Mouse (Mus musculus) adrenal gland, adult 2 months (tissue): Measurements from ENCODE around the gene Tyw3. TPM values are rescaled to one million over a fixed set of nuclear protein-coding genes. Genes with fewer than 3 reads are reported as not detected.
"Not testable (repeated sequence)": the region's sequence is repeated elsewhere in the genome, so short reads cannot be mapped to it uniquely, and the experiment has no call there.

Source experiments
- DNase-seq: peaks from one replicate; pipeline ENCODE4 v3.0.0; 2021
- long read RNA-seq: library from polyadenylated mRNA; stranded (forward); transcript quantifications from one replicate; pipeline ENCODE4 v2.0.0, GENCODE M21; 2021
- polyA plus RNA-seq: library from polyadenylated mRNA; depleted of rRNA; stranded (reverse); fragments of >200 nt; gene quantifications from 2 replicates; pipeline ENCODE4 v1.2.3, GENCODE M21; 2012; rRNA removed
- total RNA-seq, 2 experiments: library from RNA; stranded (reverse); gene quantifications; 2 replicates each; pipeline ENCODE4 v1.2.3; 2021

The Tyw3 gene
- total RNA-seq = 1 to 10 TPM; 4.0 to 6.6 TPM
- polyA plus RNA-seq = 6.8 and 12.2 TPM in 2 replicates
- long read RNA-seq, full-length matches to known transcripts = 2 of 3 reads
- long read RNA-seq, partial matches to known transcripts = 0 of 3 reads
- long read RNA-seq, other reads (novel, unspliced or antisense) = 1 of 3 reads

DNA sequence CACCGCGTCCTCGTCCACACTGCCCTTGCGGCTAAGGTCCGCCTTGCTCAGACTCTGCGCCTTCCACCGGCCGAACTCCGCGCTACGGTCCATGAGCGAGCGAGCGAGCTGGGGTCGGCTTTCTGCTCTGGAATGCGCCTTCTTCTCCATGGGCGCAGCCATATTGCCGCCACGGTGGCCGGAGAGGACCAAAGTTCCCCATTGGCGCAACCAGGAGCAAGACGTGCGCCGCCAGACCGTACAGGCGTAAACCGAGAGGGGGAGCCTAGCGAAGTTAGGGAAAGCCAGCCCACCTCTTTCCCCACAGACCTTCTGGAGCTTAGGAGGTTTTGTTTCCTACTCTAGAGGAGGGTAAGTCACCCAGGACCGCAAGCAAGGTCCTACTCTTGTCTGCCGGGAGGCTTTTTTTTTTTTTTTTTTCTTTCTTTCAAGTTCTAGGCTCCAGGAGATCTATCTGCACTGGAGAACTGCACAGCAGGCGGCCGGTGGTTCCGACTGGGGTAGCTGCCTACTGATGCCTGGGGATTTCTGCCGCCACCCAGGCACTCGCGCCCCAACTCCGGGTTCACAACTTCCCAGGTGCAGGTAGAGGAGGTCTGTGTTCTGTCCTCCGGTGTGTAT, at the start of gene Tyw3:
Tyw3 (minus strand) TSS at position 171 of the 621 bp plus-strand sequence.
- peak; percentile 98 for DNase-seq

DNA sequence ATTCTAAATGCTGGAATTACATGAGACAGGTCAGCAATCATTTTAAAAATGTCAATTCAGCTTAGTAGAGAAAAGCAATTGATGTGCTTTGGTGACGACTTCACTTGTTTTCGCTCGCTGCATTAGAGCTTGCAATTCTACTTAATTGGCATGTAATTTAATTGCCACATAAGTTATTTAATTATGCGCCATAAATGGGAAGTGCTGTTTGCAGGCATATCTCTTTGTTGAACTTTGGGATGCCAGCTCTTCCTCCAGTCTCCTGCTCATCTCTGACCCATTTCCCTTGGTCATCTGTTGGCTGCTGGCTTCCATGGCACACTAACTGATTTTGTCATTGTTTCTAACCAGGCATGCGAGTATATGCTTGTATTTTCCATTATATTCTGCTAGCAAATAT, 36.2 kb upstream of the Tyw3 start:
- DNase-seq = no peak

DNA sequence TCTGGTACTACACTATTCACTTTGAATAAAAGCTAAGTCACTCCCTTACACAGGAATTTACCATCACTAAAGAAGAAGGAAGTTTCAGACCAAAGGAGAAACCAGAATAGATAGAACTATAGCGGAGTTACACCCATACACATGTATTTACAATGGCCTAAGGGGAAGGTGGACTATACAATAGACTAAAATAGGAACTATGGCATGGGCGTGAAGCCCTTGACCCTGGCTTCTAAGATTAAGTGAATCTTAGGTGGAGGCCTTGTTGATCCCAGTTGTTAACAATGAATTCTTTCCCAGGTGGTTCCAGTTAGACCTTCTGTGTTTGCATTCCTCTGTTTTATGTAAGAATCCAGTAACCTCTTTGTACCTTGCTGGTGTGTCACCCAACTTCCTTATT, 34.4 kb upstream of the Tyw3 start:
- DNase-seq = not testable (repeated sequence)

GRCm38 (mm10) chr3:154628284-154628683, 31.4 kb upstream of the Tyw3 start:
- no peak for DNase-seq

- DNase-seq = no peak
Measured at GRCm38 (mm10) chr3:154616106-154616505, 19.2 kb upstream of the Tyw3 start.

DNA sequence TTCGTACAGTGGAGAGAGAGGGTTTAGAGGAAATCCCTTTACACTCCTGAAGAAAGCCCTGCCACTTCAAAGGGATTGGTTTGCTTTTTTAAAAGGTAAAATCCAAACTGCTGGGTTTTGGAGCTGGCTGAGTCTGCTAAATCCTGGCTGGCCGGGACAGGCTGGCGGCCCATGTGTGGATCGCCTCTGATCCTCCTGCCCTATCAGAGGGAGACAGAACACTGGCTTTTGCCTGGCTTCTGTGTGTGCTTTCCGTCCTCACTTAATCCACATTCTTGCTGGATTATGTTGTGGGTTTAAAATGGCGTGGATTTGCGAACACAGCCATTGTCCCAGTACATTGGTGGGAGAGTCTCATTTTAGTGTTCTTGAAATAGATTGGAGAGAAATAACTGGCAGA, 18.4 kb upstream of the Tyw3 start:
- no peak for DNase-seq

DNA sequence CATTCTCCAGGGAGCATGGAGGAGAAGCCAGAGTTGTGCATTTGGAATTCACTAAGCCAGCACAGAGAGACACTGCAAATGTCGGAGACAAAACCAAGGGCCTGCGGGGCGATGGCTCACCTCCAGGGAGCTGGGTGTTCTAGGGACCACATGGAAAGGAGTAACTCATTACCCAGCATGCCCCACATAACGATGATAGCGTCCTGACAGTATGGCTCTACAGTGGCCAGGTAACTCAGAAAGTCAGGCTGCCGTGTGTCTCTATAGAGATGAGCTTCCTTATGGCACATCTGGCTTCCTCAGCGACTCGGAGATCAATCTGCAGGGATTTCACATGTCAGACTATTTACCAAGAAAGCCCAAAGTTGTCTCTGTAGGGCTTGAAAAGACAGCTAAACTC, 17.9 kb upstream of the Tyw3 start:
- DNase-seq = no peak

- no peak for DNase-seq
Measured at GRCm38 (mm10) chr3:154611888-154612287, 15.0 kb upstream of the Tyw3 start.

GRCm38 (mm10) chr3:154607896-154608295, 11.0 kb upstream of the Tyw3 start:
- DNase-seq = no peak

DNA sequence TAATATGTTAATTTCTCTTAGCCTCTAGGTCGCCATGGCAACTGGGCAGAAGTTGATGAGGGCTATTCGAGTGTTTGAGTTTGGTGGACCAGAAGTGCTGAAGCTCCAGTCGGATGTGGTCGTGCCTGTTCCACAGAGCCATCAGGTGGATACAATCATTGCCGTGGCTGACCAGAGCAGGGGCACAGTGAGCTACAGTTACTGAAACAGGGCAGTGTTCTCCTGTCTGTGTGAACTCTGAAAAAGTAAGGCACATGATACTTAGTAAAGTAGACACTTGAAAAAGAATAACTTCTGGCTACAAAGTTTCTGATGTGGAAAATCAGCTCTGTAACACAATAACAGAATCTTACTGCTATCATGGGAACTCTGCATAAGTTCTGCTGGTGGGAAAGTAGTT, 8.0 kb upstream of the Tyw3 start:
- DNase-seq = no peak

DNA sequence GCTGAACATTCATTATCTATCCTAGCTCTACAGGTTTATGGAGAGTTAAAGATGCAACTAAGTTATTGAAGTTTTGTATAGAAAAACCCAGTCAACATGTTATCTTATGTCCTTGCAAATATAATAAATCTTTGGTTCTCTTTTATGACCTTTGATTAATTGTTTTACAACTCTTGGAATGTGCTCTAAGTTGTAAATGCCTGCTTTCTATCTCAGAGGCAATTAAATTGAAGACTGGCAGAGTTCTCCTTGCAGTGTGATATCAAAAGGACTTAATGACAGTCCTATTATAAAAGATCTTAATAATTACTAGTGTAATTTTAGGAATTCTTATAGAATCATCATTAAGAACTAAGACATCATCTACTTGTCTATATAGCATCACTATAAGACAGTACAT, 5.2 kb upstream of the Tyw3 start:
- DNase-seq = no peak

- DNase-seq = no peak
Measured at GRCm38 (mm10) chr3:154597561-154597960, 657 bp upstream of the Tyw3 start.

- DNase-seq = peak; percentile 92
Measured at GRCm38 (mm10) chr3:154596488-154596933, 393 bp downstream of the Tyw3 start, which contains the start of gene Cryz. Gene Cryz (plus strand): TSS chr3:154596711.

DNA sequence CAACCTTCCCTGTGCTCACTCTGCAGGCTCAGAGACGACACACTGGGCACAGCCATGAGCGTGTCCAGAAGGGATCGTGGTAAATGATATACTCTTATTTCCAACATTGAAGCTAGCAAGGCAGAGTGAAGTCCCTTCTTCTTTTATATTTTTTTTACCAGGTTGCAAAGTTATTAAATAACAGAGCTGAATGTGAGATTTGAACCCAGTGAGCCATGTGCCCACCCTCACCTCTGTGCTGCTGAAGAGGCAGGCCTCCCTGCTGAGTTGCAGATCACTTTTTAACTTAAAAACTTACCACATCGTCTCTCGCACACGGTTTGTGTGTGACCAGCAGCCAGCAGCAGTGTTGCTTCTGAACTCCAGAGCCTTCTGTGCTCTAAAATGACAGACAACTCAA, 2.7 kb downstream of the Tyw3 start:
- DNase-seq = no peak

DNA sequence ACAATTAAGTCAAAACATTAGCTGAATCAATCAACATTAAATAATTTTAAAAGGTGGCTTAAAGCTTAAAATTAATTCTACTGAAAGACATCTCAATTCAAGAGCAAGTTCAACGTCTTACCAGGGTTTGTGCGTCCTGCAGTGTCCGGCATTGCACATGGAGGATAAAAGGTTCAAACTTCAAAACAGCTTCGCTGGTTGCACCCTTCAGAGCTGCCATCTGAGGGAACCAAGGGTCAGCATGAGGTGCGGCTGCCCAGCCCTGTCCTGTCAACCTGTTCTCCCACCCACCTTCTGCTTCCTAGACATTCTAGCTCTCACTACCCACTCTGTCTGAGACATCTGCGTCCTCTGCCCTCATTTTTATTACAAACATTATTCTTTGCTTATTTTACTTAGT, 3.3 kb downstream of the Tyw3 start:
- DNase-seq = no peak

DNA sequence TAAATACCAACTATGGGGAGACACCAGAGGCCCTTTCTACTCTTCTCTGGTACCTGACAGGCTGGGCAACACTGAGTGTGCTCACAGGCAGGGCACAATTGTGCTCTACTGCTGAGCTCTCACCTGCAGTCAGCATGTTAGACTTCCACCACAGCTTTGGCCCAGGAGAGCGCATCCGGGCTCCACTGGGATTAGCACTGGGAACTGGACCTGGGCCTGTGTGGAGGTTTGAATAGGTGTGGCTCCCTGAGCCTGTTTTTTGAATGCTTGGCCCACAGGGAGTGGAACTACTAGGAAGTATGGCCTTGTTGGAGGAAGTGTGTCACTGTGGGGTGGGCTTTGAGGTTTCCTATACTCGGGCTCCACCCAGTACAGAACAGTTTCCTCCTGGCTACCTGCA, 5.3 kb downstream of the Tyw3 start:
- DNase-seq = no peak

DNA sequence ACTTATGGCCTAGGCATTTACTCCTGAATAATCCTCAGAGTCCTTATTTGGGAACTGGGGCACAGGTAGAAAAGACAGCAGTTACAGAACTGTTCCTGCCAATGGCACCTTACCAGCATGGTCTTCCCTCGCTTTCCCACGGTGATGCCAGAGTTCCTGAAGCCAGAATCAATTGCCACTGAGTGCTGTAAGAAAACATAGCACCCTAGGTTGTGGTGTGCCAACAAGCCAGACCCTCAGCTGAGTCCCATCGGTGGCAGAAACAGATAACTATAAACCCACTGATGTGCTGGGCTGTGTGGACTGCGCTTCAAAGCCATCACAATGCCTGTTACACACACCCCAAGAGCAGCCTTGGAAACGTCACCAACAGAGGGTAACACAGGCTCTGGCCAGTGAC, 5.9 kb downstream of the Tyw3 start:
- no peak for DNase-seq

DNA sequence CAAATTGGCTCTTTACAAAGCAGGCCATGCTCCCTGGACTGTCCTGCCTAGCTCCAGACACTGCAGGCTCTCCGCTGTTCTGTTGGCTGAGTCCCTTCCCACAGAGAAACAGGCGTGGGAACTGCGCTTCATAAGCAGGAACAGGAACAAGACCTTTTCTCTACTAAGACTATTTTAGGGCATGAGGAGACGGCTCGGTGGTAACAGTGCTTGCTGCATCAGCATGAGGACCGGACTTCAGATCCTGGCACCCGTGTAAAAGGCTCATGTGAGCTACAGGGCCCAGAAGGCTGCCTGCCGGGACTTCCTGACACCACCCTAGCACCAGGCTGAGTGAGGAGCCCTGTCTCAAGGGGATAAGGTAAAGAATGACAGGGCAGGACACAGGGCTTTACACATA, 12.6 kb downstream of the Tyw3 start:
- no peak for DNase-seq

GRCm38 (mm10) chr3:154577895-154578294, 19.0 kb downstream of the Tyw3 start:
- no peak for DNase-seq

DNA sequence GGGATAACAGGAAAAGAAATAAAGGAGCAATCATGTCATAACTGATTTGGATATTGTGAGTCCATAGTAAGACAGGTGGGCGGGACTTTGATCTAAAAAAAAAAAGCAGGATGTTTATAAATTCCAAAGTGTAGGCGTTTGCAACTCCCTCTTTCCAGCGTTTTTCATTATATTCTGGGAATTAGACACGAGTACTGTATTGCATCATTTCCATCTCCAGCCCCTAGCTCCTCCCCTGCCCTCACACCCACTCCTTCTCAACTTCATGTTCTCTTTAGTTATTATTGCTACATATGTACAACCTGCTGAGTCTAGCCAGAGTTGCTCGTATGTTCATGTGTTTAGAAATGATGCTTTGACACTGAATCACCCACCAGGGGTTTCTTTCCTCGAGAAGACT, 23.2 kb downstream of the Tyw3 start:
- DNase-seq = no peak

GRCm38 (mm10) chr3:154572341-154572972, 24.4 kb downstream of the Tyw3 start:
- DNase-seq = peak; percentile 54

GRCm38 (mm10) chr3:154570786-154571185, 26.1 kb downstream of the Tyw3 start:
- no peak for DNase-seq

GRCm38 (mm10) chr3:154570029-154570575, 26.8 kb downstream of the Tyw3 start:
- DNase-seq = no peak
